In genomic region chr3:40686836-40687235, GRCm38 (mm10) we compare ENCODE assay signal across 17 mouse cellular contexts. TPM values are rescaled to one million over a fixed set of nuclear protein-coding genes. Genes with fewer than 3 reads are reported as not detected.
DNase-seq lines count a peak whose midpoint lies in the region; ATAC-seq and TF ChIP-seq lines count a peak whose summit lies in the region.
"Had no signal": no experiment of that assay in that cellular context is flagged by ENCODE, and none has a peak within 500 bp of the region (broad histone marks: within the 10 kb centered on the region; RNA-seq: fewer than 3 reads in every experiment).

No protein-coding gene starts in this region.

- H3K4me1 ChIP-seq in forebrain, embryonic 10.5 days = peaks cover 54% of the 10 kb centered on the region
- H3K4me1 ChIP-seq in forebrain, postnatal 0 days (ENCODE audit: insufficient read depth) = no peaks in the 10 kb centered on the region
- peaks cover 14% of the 10 kb centered on the region for H3K4me1 ChIP-seq in embryonic facial prominence, embryonic 15.5 days
- peaks cover 10% of the 10 kb centered on the region for H3K4me1 ChIP-seq in hindbrain, embryonic 15.5 days (replicated peaks)

- peak; percentile 26 for DNase-seq in forebrain, embryonic 10.5 days (ENCODE audit: extremely low spot score, low spot score)
- DNase-seq in forebrain, postnatal 0 days = no peak
- peak; percentile 41 for DNase-seq in 3134 (ENCODE audit: extremely low read depth, insufficient read length, low spot score)
- no peak for DNase-seq in liver
- no peak for DNase-seq in spleen, postnatal 14 days (ENCODE audit: low spot score in 2 of 2)
- DNase-seq in adrenal gland, postnatal 10 days = no peak
- DNase-seq: kidney, adult 9 months; layer of hippocampus, postnatal 36 days; liver, embryonic 13.5 days; lung, postnatal 4 days; thymus, adult 2 months had no signal

- H3K36me3 ChIP-seq in forebrain, embryonic 10.5 days (replicated peaks) = peaks cover 28% of the 10 kb centered on the region
- no peaks in the 10 kb centered on the region for H3K36me3 ChIP-seq in forebrain, postnatal 0 days (ENCODE audit: insufficient read depth)
- no peaks in the 10 kb centered on the region for H3K36me3 ChIP-seq in embryonic facial prominence, embryonic 15.5 days
- no peaks in the 10 kb centered on the region for H3K36me3 ChIP-seq in hindbrain, embryonic 15.5 days
- H3K36me3 ChIP-seq: embryonic facial prominence, embryonic 12.5 days; liver, embryonic 13.5 days had no signal

- WGBS in forebrain, embryonic 10.5 days = 20% methylated on average over 9 of the region's 9 CpGs
- WGBS in forebrain, postnatal 0 days = 12% methylated on average over 9 of the region's 9 CpGs
- WGBS in embryonic facial prominence, embryonic 15.5 days = 18% methylated on average over 9 of the region's 9 CpGs
- WGBS in hindbrain, embryonic 15.5 days = 12% methylated on average over 9 of the region's 9 CpGs

- no peak overlapping the region; the same call in 1 of the 2 replicates for H3K4me3 ChIP-seq in forebrain, embryonic 10.5 days
- no peak overlapping the region for H3K4me3 ChIP-seq in forebrain, postnatal 0 days (ENCODE audit: low read depth, low read length)
- no peak overlapping the region for H3K4me3 ChIP-seq in embryonic facial prominence, embryonic 15.5 days (replicated peaks)
- no peak overlapping the region for H3K4me3 ChIP-seq in hindbrain, embryonic 15.5 days
- H3K4me3 ChIP-seq: embryonic facial prominence, embryonic 12.5 days; liver, embryonic 13.5 days had no signal

- H3K9ac ChIP-seq in forebrain, postnatal 0 days = no peak overlapping the region
- H3K9ac ChIP-seq in embryonic facial prominence, embryonic 15.5 days = no peak overlapping the region
- no peak overlapping the region for H3K9ac ChIP-seq in hindbrain, embryonic 15.5 days
- H3K9ac ChIP-seq: embryonic facial prominence, embryonic 12.5 days; liver, embryonic 13.5 days had no signal

- no peak for ATAC-seq in forebrain, postnatal 0 days
- ATAC-seq in embryonic facial prominence, embryonic 15.5 days (ENCODE audit: insufficient number of reproducible peaks, low FRiP score, low TSS enrichment, low read depth) = no peak
- peak; percentile 78 for ATAC-seq in hindbrain, embryonic 15.5 days (ENCODE audit: low FRiP score, low read depth)

- no peak for TF ChIP-seq CTCF in forebrain, postnatal 0 days (IDR thresholded peaks at IDR 0.05; ENCODE audit: low read depth)

- no peak overlapping the region for H3K4me2 ChIP-seq in forebrain, postnatal 0 days (ENCODE audit: low read depth)
- H3K4me2 ChIP-seq in embryonic facial prominence, embryonic 15.5 days (replicated peaks) = no peak overlapping the region
- no peak overlapping the region; the same call in 1 of the 2 replicates for H3K4me2 ChIP-seq in hindbrain, embryonic 15.5 days
- H3K4me2 ChIP-seq: embryonic facial prominence, embryonic 12.5 days; liver, embryonic 13.5 days had no signal

- no peaks in the 10 kb centered on the region for H3K9me3 ChIP-seq in forebrain, embryonic 10.5 days
- H3K9me3 ChIP-seq in forebrain, postnatal 0 days (ENCODE audit: low read length) = no peaks in the 10 kb centered on the region
- H3K9me3 ChIP-seq in embryonic facial prominence, embryonic 15.5 days (replicated peaks) = no peaks in the 10 kb centered on the region
- H3K9me3 ChIP-seq in hindbrain, embryonic 15.5 days = no peaks in the 10 kb centered on the region
- H3K9me3 ChIP-seq: embryonic facial prominence, embryonic 12.5 days; liver, embryonic 13.5 days had no signal

- H3K27ac ChIP-seq in forebrain, embryonic 10.5 days = peak overlapping the region; percentile 73
- no peak overlapping the region for H3K27ac ChIP-seq in forebrain, postnatal 0 days (ENCODE audit: low read depth, low read length)
- H3K27ac ChIP-seq in embryonic facial prominence, embryonic 15.5 days (replicated peaks) = 0 out of 2 replicates have a peak overlapping the region, but pooled peaks have one; percentile 17
- H3K27ac ChIP-seq in hindbrain, embryonic 15.5 days (replicated peaks) = no peak overlapping the region
- H3K27ac ChIP-seq: embryonic facial prominence, embryonic 12.5 days; liver, embryonic 13.5 days had no signal

- no peaks in the 10 kb centered on the region for H3K27me3 ChIP-seq in forebrain, embryonic 10.5 days (ENCODE audit: poor library complexity, severe bottlenecking)
- no peaks in the 10 kb centered on the region for H3K27me3 ChIP-seq in forebrain, postnatal 0 days (ENCODE audit: insufficient read depth, low read length)
- H3K27me3 ChIP-seq in embryonic facial prominence, embryonic 15.5 days = no peaks in the 10 kb centered on the region
- H3K27me3 ChIP-seq in hindbrain, embryonic 15.5 days = no peaks in the 10 kb centered on the region
- H3K27me3 ChIP-seq: embryonic facial prominence, embryonic 12.5 days; liver, embryonic 13.5 days had no signal

RNA-seq across cellular contexts. Expression of gene Slc25a31, which starts 21.8 kb away (rescaled TPM):
- 0.10 TPM in 1 of 2 replicates, not detected in the other for polyA plus RNA-seq in forebrain, embryonic 10.5 days (2016; fragmentation: Nextera tagmentation; extraction: Ambion mirVana)
- total RNA-seq in forebrain, postnatal 0 days (2014; rRNA removed) = 0.05 and 0.08 TPM in 2 replicates
- 0.13 and 0.16 TPM in 2 replicates for polyA plus RNA-seq in forebrain, postnatal 0 days (2015; fragmentation: Nextera tagmentation; extraction: Ambion mirVana)
- polyA plus RNA-seq in embryonic facial prominence, embryonic 15.5 days (2015; fragmentation: Nextera tagmentation; extraction: Ambion mirVana) = 0.09 and 0.30 TPM in 2 replicates
- polyA plus RNA-seq in hindbrain, embryonic 15.5 days (2015; fragmentation: Nextera tagmentation; extraction: Ambion mirVana) = 0.55 and 0.58 TPM in 2 replicates
- under 1 TPM; 0.12 to 0.21 TPM for total RNA-seq in adrenal gland, postnatal 10 days (2021)
- total RNA-seq: gastrocnemius, adult 18-20 months; MEL had no signal
- polyA plus RNA-seq: small intestine, adult 2 months had no signal

RNA-seq across cellular contexts. Expression of gene Hspa4l, which starts 57.5 kb away (rescaled TPM):
- 49.6 and 58.9 TPM in 2 replicates for polyA plus RNA-seq in forebrain, embryonic 10.5 days (2016; fragmentation: Nextera tagmentation; extraction: Ambion mirVana)
- total RNA-seq in forebrain, postnatal 0 days (2014; rRNA removed) = 24.9 and 31.0 TPM in 2 replicates
- 23.5 and 28.5 TPM in 2 replicates for polyA plus RNA-seq in forebrain, postnatal 0 days (2015; fragmentation: Nextera tagmentation; extraction: Ambion mirVana)
- 20.8 and 26.9 TPM in 2 replicates for polyA plus RNA-seq in embryonic facial prominence, embryonic 15.5 days (2015; fragmentation: Nextera tagmentation; extraction: Ambion mirVana)
- 50.1 and 56.5 TPM in 2 replicates for polyA plus RNA-seq in hindbrain, embryonic 15.5 days (2015; fragmentation: Nextera tagmentation; extraction: Ambion mirVana)
- total RNA-seq in adrenal gland, postnatal 10 days (2021) = 10 to 100 TPM; 19.6 to 27.2 TPM

Comparison
In these comparisons a context has a peak if more than half of its experiments do, and no peak if none do; other contexts are left out.
1. DNase-seq: peak in forebrain, embryonic 10.5 days (single experiment) and 3134 (single experiment); none in forebrain, postnatal 0 days (single experiment), liver (single experiment), spleen, postnatal 14 days (0 of 2) and adrenal gland, postnatal 10 days (single experiment).
2. H3K27ac ChIP-seq: peak in forebrain, embryonic 10.5 days (single experiment) and embryonic facial prominence, embryonic 15.5 days (single experiment); none in forebrain, postnatal 0 days (single experiment) and hindbrain, embryonic 15.5 days (single experiment).